Mouse (Mus musculus) urinary bladder, postnatal 4 days (tissue): ENCODE measurements at regions not wholly inside any gene's neighbourhood (a gene's known extent, or its start where the extent isn't known, plus 50 kb on each side); places are given as distances from the start of the nearest gene placed in this dataset.
"Not testable (repeated sequence)": the region's sequence is repeated elsewhere in the genome, so short reads cannot be mapped to it uniquely, and the experiment has no call there.

Experiments
- DNase-seq, 2 experiments: peaks; one replicate each; pipeline ENCODE4 v3.0.0; 2021 to 2022; ENCODE audit warnings: low spot score in 2 of 2

DNA sequence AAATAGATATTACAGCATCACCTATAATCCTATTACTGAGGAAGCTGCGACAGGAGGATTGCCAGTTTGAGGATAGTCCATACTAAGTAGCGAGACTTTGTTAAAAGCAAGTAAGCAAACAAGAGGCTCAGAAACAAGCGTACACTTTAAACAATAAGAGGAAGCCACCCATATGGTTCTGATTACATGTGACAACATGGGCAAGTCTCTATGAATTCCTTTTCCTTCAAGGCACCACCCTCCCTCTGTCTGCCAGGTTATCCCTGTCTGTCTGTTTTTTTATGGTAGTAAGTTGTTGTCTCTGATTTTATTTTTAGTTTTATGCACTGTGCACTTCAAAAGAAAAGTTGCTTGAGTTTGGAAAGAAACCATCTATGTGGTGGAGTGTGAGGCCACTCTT, 76.8 kb upstream of the Tars start:
- DNase-seq = no peak

DNA sequence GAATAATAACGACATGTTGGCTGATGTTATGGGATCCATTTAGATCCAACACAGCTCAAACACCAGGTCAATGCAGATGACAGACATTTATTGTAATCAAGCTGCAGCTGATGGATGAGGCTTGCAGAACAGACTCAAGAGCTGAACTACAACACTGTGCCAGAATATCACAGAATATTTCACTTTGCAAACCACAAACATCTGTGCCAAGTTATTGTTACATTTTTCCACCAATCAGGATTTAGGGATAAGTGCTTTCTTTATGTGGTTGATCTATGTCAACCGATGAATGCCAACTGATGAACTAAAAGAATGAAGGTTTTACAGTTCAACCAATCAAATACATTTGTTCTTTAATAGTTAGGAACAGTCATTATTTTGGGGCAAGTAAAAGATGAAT, 63.9 kb upstream of the Tars start:
- DNase-seq = no peak

DNA sequence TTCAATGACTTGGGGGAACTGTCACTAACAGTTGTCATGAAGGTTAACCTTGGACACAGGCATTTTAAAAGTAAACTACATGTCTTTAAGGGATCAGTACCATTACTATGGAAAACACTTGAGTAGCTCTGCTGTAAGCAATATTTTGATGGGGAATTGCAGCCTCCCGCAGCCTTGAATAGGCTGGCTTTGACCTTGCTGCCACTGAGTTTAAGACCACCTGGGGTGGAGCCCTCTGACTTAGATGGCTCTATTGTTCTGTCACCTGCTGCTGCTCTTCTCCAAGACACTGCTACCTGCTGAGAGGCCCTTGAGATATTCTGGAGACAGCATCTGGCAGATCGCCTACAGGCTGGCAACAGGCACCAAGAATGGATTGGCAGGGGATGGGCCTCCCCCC, 62.1 kb upstream of the Tars start:
- DNase-seq = not testable (repeated sequence)

DNA sequence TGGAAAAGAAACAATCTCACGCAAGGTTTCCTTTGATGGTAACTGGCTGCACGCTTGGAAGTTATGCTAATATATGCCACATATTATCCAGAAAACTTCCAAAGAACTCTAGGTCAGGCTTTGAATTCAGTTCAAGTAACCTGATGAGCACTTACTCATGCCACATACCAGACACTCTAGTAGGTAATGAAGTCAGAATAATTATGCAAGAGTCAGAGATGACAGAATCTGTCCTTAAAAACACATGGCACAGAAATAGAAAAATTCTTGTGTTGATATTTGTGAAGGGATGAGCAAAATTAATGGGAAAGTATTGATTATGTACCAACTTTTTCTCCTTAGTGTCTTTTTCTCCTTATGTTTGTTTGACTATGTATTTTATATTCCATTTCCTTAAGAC, 59.8 kb upstream of the Tars start:
- DNase-seq = no peak

DNA sequence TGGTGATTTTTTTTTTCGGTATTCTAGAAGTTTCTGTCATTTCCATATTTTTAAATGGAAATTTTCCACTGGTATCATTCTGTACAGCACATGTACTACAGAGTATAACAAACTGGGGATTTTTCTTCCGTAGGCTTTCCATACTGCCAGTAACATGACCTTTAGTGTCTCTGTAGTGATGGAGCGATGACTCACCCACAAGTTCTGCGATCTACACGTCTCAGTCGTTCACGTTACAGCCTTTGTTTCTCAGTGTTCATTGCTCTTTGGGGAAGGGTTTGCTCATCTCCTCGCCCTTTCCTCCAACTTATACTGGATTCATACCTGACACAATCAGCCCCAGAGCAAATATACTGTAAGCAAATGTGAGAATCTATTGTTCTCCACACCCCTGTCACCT, 57.8 kb upstream of the Tars start:
- no peak for DNase-seq

DNA sequence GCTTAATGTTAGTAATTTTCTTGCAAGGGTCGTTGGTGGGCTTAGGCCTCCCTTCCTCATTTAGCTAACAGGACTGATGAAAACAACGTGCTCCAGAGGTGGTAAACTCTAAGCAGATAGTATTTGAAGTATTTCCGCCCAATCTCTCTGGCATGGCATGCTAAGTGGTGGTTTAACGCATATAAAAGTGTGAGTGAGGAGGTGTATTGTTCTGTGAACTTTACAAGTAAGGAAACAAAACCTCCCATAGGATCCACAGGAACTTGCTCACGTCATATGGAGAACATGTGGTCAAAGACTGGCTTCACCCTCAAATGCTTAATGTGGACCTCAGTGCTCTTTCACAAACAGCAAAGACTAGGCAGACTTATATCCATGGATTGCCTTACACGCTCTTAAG, 56.5 kb upstream of the Tars start:
- no peak for DNase-seq

DNA sequence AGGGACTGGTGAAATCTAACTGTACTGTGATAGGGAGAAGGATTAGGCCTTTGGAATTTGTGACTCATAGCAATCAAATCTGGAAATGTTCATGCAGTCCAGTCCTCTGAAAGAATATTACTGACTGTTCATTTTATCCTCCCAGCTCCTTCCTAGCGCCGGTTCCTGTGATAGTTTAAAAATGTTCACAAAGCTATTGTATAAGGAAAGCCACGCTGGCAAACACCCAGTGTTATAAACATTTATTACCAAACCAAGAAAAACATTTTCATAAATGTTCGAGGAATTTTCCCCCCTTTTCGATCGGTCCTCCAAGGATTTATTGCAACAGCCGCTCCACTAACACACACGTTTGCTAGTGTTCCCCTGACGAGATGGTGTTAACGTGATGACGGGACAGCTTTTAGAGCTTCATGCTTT, 55.9 kb upstream of the Tars start:
- no peak for DNase-seq

DNA sequence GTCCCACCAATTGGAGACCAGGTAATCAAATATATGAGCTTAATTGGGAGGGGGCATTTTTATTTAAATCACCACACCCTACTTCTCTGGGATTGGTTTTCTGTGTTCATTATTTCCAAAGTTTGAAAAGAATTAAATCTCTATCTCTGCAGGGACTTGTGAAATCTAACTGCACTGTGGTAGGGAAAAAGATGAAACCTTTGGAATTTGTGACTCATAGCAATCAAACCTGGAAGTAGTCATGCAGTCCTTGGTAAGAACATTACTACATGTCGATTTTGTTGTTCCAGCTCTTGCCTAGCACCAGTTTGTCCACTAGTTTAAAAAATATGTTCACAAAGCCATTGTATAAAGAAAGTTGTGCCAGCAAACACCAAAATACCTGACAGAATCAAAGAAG, 54.5 kb upstream of the Tars start:
- DNase-seq = no peak

DNA sequence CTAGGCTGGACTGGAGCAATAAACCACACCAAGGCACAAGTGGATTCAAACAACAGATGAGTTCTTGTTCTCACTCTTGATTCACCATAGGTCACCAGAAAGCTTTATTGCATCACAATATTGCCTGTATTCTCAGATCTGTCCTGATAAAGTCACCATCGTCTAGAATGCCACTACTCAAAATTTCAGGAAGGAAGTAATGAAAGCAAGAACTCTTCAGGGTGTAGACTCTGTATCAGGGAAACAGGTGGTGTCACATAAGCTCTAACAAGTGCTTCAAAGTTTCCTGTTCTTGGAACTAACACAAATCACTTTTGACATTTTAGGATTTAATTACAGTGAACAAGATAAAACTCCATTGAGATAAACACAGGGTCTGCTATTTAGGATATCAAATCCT, 52.2 kb upstream of the Tars start:
- no peak for DNase-seq
